8 mouse cellular contexts compared by ENCODE assay signal in genomic region chr7:119744321-119744720, GRCm38 (mm10). TPM values are rescaled to one million over a fixed set of nuclear protein-coding genes. Genes with fewer than 3 reads are reported as not detected.
A peak's percentile ranks its signal among the peaks of the same experiment; 100 is the strongest.
DNase-seq lines count a peak whose midpoint lies in the region; ATAC-seq lines count a peak whose summit lies in the region.

No protein-coding gene starts in this region.

- intact Hi-C loops in left cerebral cortex, postnatal 25 days (cut with DNase I) = no loop called here

- no peaks in the 10 kb centered on the region for H3K36me3 ChIP-seq in intestine, embryonic 14.5 days (ENCODE audit: control insufficient read depth, insufficient read depth, low read length)
- no peaks in the 10 kb centered on the region for H3K36me3 ChIP-seq in midbrain, embryonic 11.5 days (ENCODE audit: control insufficient read depth, insufficient read depth, low read length)

- WGBS in intestine, embryonic 14.5 days = 7% methylated on average over 34 of the region's 34 CpGs
- 10% methylated on average over 33 of the region's 34 CpGs for WGBS in midbrain, embryonic 11.5 days

- H3K4me1 ChIP-seq in intestine, embryonic 14.5 days (replicated peaks; ENCODE audit: control insufficient read depth, insufficient read depth, low read length) = 0 out of 2 replicates have a peak, but pooled peaks cover 3% of the 10 kb centered on the region
- H3K4me1 ChIP-seq in midbrain, embryonic 11.5 days (ENCODE audit: control insufficient read depth, insufficient read depth, low read length) = 0 out of 2 replicates have a peak, but pooled peaks cover 3% of the 10 kb centered on the region

- no peak overlapping the region for H3K27ac ChIP-seq in intestine, embryonic 14.5 days (ENCODE audit: low read depth)
- H3K27ac ChIP-seq in midbrain, embryonic 11.5 days (ENCODE audit: low read depth, low read length) = no peak overlapping the region

- H3K4me3 ChIP-seq in intestine, embryonic 14.5 days (ENCODE audit: low read depth, low read length) = 0 out of 2 replicates have a peak overlapping the region, but pooled peaks have one; percentile 8
- peak overlapping the region; percentile 12 for H3K4me3 ChIP-seq in midbrain, embryonic 11.5 days (ENCODE audit: low read depth, low read length)

- H3K4me2 ChIP-seq in intestine, embryonic 14.5 days (ENCODE audit: low read length) = peak overlapping the region; percentile 38
- H3K4me2 ChIP-seq in midbrain, embryonic 11.5 days = peak overlapping the region; percentile 30

- no peak overlapping the region for H3K9ac ChIP-seq in intestine, embryonic 14.5 days (ENCODE audit: low read length)
- no peak overlapping the region for H3K9ac ChIP-seq in midbrain, embryonic 11.5 days (ENCODE audit: low read length)

- no peaks in the 10 kb centered on the region for H3K9me3 ChIP-seq in intestine, embryonic 14.5 days (ENCODE audit: control insufficient read depth, low read length)
- no peaks in the 10 kb centered on the region for H3K9me3 ChIP-seq in midbrain, embryonic 11.5 days (ENCODE audit: control insufficient read depth, low read length)

- peak; percentile 48; the same call in 1 of the 2 replicates for ATAC-seq in intestine, embryonic 14.5 days (replicated peaks; ENCODE audit: low FRiP score, low TSS enrichment, low read depth)
- peak; percentile 46; the same call in 1 of the 2 replicates for ATAC-seq in midbrain, embryonic 11.5 days (ENCODE audit: low FRiP score)

- peak; percentile 24 for DNase-seq in ovary, postnatal 36 days (ENCODE audit: low spot score)
- no peak for DNase-seq in ovary, postnatal 10 days (ENCODE audit: low spot score)
- peak; percentile 57 for DNase-seq in embryo, embryonic 9.5 days (ENCODE audit: extremely low spot score)
- peak; percentile 64 for DNase-seq in intestine, embryonic 14.5 days (ENCODE audit: low spot score)
- peak; percentile 93 for DNase-seq in midbrain, embryonic 11.5 days (ENCODE audit: low spot score, missing footprints)
- no peak for DNase-seq in left cerebral cortex, postnatal 25 days (ENCODE audit: low spot score in 2 of 2)
- DNase-seq in right cerebral cortex, postnatal 25 days = no peak
- no peak for DNase-seq in lung, postnatal 4 days

- no peaks in the 10 kb centered on the region for H3K27me3 ChIP-seq in intestine, embryonic 14.5 days (replicated peaks; ENCODE audit: control insufficient read depth, insufficient read depth, low read length)
- no peaks in the 10 kb centered on the region for H3K27me3 ChIP-seq in midbrain, embryonic 11.5 days (ENCODE audit: control insufficient read depth, insufficient read depth, low read length)

RNA-seq across cellular contexts. Expression of gene Acsm3, which starts 16.4 kb away (rescaled TPM):
- polyA plus RNA-seq in intestine, embryonic 14.5 days (2014; fragmentation: Nextera tagmentation; extraction: Ambion mirVana) = 4.9 and 7.1 TPM in 2 replicates
- polyA plus RNA-seq in midbrain, embryonic 11.5 days (2014; fragmentation: Nextera tagmentation; extraction: Ambion mirVana) = 0.11 and 0.19 TPM in 2 replicates
- not detected for total RNA-seq in left cerebral cortex, postnatal 25 days (2021)

RNA-seq across cellular contexts. Expression of gene Thumpd1, which starts 23.7 kb away (rescaled TPM):
- 84.4 and 90.9 TPM in 2 replicates for polyA plus RNA-seq in intestine, embryonic 14.5 days (2014; fragmentation: Nextera tagmentation; extraction: Ambion mirVana)
- polyA plus RNA-seq in midbrain, embryonic 11.5 days (2014; fragmentation: Nextera tagmentation; extraction: Ambion mirVana) = 106 TPM in 2 replicates
- 10 to 100 TPM; 41.4 to 44.5 TPM for total RNA-seq in left cerebral cortex, postnatal 25 days (2021)

RNA-seq across cellular contexts. Expression of gene Rexo5, which starts 49.5 kb away (rescaled TPM):
- polyA plus RNA-seq in intestine, embryonic 14.5 days (2014; fragmentation: Nextera tagmentation; extraction: Ambion mirVana) = 21.0 and 25.2 TPM in 2 replicates
- polyA plus RNA-seq in midbrain, embryonic 11.5 days (2014; fragmentation: Nextera tagmentation; extraction: Ambion mirVana) = 21.0 and 25.2 TPM in 2 replicates
- 1 to 10 TPM in 1 of 2 experiments, under 1 TPM in 1; 0.55 to 2.2 TPM for total RNA-seq in left cerebral cortex, postnatal 25 days (2021)

RNA-seq across cellular contexts. Expression of gene Eri2, which starts 49.5 kb away (rescaled TPM):
- 24.2 and 27.1 TPM in 2 replicates for polyA plus RNA-seq in intestine, embryonic 14.5 days (2014; fragmentation: Nextera tagmentation; extraction: Ambion mirVana)
- polyA plus RNA-seq in midbrain, embryonic 11.5 days (2014; fragmentation: Nextera tagmentation; extraction: Ambion mirVana) = 42.6 and 45.9 TPM in 2 replicates
- total RNA-seq in left cerebral cortex, postnatal 25 days (2021) = 1 to 10 TPM; 7.7 to 8.4 TPM

RNA-seq across cellular contexts. Expression of gene Acsm4, which starts 54.5 kb away (rescaled TPM):
- not detected in 2 replicates for polyA plus RNA-seq in intestine, embryonic 14.5 days (2014; fragmentation: Nextera tagmentation; extraction: Ambion mirVana)
- polyA plus RNA-seq in midbrain, embryonic 11.5 days (2014; fragmentation: Nextera tagmentation; extraction: Ambion mirVana) = not detected in 2 replicates
- total RNA-seq in left cerebral cortex, postnatal 25 days (2021) = not detected

Comparison
In these comparisons a context has a peak if more than half of its experiments do, and no peak if none do; other contexts are left out.
1. DNase-seq: peak in ovary, postnatal 36 days (single experiment), embryo, embryonic 9.5 days (single experiment), intestine, embryonic 14.5 days (single experiment) and midbrain, embryonic 11.5 days (single experiment); none in ovary, postnatal 10 days (single experiment), left cerebral cortex, postnatal 25 days (0 of 2), right cerebral cortex, postnatal 25 days (single experiment) and lung, postnatal 4 days (0 of 2).